Mouse (Mus musculus): Measurements from ENCODE around the gene AC129217.1.

Gene AC129217.1

DNA sequence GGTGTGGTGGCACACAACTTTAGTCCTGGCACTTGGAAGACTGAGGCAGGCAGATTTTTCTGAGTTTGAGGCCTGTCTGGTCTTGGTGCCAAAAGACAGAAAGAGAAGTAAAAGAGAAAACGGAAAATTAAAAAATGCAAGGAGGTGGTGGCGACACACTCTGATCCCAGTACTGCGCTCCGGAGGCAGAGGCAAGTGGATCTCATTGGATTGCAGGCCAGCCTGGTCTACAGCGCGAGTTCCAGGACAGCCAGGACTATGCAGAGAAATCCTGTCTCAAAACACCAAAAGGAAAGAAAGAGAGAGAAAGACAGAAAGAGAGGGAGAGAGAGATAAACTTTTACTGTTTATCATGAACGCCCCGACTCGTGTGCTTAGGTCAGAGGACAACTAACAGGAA lies 41.3 kb downstream of the AC129217.1 start:
- no peak for DNase-seq (ENCODE audit: low spot score in 2 of 2)

DNA sequence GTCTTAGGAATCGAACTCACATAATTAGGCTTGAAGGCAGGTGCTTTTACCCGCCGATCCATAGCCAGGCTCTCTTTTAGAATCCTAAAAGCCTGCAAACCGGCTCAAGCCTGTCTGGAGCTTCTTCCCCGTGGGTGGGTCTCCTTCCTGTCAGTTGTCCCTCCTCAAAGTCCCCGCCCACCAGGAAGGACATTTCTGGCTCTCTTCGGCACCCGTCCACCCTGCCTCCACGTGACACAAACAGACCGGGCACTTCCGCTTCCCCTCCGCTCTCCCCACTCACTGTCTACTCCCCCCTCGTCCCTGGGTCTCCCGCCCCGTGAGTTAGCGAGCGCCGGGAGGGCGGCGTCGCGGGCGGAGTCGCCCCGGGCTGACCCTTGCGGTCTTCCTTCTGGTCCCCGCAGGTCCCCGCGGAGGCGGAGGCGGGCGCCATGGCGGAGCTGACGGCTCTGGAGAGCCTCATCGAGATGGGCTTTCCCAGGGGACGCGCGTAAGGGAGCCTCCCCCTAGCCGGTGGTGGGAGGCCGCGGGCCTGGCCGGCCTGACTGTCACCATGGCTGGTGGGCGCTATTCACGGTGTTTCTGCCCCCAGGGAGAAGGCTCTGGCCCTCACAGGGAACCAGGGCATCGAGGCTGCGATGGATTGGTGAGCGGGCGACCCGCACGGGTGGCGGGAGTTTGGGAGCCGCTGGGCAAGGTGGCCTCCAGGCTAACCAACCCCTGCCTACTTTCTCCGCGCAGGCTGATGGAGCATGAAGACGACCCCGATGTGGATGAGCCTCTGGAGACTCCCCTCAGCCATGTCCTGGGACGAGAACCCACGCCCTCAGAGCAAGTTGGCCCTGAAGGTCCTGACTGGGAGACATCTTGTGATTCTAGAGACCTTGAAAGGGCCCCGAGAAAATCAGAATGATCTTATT lies 42.0 kb downstream of the AC129217.1 start, which contains the start of gene Ubxn1:
Gene Ubxn1, plus strand, starts transcription at position 230 of the 920 bp plus-strand sequence.
- DNase-seq (ENCODE audit: low spot score in 2 of 2), result peak; percentile 97 to 98

DNA sequence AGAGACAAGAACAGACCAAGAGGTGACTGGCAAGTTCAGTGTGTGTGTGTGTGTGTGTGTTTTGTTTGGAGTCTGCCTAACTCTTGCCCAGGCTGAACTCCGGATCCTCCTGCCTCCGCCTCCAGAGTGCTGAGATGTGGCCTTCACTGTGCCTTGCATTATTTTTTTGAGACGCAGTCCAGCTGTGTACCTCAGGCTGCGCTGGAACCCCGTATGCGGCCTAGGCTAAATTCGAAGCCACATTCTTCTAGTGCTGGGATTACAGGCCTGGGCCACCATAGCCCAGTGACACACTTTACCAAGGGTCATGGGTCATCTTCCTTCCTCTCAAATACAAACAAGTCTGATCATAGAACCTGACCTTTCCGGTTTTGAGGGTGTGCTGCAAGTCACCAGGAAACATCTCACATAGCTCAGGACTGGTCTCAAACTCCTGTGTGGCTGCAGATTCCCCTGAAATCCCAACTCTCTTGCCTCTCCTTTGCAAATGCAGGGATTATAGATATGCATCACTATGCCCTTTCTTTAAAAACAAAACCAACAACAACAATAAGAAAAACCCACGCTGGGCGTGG lies 42.8 kb downstream of the AC129217.1 start:
- DNase-seq (ENCODE audit: low spot score in 2 of 2), result no peak

DNA sequence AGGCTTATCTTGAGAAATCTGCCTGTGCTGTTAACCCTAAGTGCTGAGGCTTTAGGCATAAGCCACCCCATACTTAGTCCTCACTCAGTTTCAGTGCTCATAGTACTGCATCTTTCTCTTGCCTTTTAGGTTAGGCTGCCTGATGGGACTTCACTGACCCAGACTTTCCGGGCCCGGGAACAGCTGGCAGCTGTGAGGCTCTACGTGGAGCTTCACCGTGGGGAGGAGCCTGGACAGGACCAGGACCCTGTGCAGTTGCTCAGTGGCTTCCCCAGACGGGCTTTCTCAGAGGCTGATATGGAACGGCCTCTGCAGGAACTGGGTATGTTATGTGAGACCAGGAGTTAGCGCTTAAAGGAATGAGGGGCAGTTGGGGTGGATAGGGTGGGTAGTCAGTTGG lies 45.5 kb downstream of the AC129217.1 start:
- DNase-seq (ENCODE audit: low spot score in 2 of 2), result no peak

- peak; percentile 85 to 87 for DNase-seq (ENCODE audit: low spot score in 2 of 2)
Measured at GRCm38 (mm10) chr19:8880311-8881033, 50.9 kb downstream of the AC129217.1 start, which contains the start of gene Uqcc3. Gene Uqcc3, minus strand, starts transcription at chr19:8880923.

GRCm38 (mm10) chr19:8881034-8881392 lies 51.4 kb downstream of the AC129217.1 start:
- DNase-seq (ENCODE audit: low spot score in 2 of 2), result no peak

- DNase-seq (ENCODE audit: low spot score in 2 of 2), result no peak
Measured at GRCm38 (mm10) chr19:8883616-8884015, 54.0 kb downstream of the AC129217.1 start, which contains the start of the genes Lbhd1 and Gm49403. Gene Lbhd1, plus strand, starts transcription at chr19:8883732. Gene Gm49403, plus strand, starts transcription at chr19:8883930.

DNA sequence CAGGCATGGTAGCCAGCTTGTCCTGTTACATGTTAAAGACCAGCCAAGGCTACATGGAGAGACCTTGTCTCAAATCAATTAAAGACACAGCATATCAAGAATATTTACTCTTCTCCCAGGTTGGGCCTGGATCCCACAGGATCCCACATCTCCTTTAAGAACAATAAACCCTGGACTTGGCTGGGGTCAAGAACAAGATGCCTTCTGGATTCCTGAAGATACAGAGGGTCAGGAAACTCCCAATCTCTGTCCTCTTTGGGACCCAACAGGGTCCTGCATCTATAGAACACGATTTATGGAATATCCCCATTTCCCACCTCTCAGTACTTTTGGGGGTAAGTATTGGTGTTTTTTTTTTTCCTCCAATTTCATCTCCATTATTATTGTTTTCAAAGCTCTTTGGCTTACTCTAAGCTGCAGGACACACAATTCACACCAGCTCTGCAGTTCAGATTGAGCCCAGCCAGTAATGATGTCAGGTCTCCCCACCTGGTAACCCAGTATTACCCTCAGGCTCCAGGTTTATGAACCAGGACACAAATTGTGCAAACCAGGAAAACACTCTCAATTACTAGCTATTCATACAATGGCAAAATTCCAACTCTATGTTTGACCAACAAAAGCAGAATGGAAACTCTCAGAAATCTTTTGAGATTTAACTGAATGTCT lies 57.5 kb downstream of the AC129217.1 start:
- no peak for DNase-seq (ENCODE audit: low spot score in 2 of 2)

DNA sequence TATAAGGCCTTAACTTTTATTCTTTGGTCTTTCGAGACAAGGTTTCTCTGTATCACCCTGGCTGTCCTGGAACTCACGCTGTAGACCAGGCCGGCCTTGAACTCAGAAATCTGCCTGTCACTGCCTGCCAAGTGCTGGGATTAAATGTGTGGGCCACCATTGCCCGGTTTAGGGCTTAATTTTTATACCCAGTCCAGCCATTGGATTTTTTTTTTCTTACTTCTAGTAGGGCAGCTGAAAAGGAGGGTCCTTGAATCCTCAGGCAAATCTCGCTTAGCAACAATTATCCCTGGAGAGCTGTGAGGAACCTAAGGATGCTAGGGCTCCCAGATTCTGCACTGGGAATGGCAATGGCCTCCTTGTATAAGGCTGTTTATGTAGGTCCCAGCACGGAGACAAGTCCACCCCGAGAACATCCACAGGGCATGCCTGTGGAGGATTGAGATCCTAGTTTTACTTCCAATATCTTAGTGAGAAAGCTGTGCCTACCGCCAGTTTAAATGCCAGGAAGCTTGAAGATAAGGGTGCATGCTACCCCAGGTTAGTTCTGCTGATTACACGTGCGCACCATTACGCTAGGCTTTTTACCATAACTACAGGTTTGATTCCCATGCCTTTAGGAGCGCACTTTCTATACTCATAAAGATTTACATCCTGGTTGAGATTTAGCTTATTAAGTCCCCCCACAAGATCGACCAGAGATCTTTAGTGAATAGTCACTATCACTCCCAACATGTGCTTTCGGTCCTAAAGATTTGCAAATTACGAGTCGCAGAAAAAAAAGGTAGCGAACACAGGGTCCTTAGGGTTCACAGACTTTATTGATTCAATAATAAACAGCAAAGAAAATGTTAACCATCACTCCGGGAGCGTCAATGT lies 58.3 kb downstream of the AC129217.1 start:
- no peak for DNase-seq (ENCODE audit: low spot score in 2 of 2)

DNA sequence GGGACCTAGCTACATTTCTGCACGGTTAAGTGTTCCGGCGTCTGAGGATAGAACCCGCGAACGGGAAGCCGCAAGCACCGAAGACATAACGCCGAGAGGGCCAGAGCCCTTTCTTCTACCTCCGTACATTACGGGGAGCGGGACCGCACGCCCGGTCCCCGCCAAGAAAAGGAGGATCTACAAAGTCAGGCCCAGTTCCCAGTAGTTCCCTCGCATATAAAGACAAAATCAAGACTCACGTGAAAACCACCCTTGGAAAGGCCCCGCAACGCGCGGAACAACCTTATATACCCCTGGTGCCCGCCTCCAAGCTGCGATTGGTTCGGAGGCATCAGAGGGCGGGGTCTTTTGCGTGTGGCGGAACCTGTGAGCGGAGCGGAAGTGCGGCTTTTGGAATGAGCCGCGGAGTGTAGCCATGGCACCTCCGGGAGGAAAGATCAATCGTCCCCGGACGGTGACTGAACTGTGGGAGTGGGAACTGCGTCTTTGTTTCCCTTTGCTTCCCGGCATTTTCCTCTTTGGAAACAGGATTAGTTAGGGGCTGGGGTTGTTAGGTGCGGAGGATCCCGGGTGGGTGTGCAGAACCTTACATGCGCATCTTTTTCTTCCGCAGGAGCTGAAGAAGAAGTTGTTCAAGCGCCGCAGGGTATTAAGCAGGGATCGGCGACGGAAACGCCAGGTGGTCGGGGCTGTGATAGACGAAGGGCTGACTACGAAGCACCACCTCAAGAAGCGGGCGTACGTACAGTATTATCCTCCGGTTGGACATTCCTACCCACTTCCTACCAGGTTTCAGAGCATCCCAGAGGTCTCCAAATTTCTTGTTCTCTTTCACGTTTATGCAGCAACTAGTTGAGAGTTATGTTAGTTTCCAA lies 59.2 kb downstream of the AC129217.1 start, which contains the start of the genes 1810009A15Rik and Gm49416:
Gene 1810009A15Rik, plus strand, starts transcription at position 343 of the 875 bp plus-strand sequence.
Gene Gm49416, plus strand, starts transcription at position 416 of the 875 bp plus-strand sequence.
- peak; percentile 89 to 93 for DNase-seq (ENCODE audit: low spot score in 2 of 2)

Measured in frontal cortex, postnatal 10 days (tissue).